Mouse (Mus musculus): Measurements from ENCODE around the gene Ostf1. TPM values are rescaled to one million over a fixed set of nuclear protein-coding genes. Genes with fewer than 3 reads are reported as not detected.
A peak's percentile ranks its signal among the peaks of the same experiment; 100 is the strongest.

Gene Ostf1
- total and polyA plus RNA-seq, 3 experiments, result 110 to 175 (median 131) TPM

DNA sequence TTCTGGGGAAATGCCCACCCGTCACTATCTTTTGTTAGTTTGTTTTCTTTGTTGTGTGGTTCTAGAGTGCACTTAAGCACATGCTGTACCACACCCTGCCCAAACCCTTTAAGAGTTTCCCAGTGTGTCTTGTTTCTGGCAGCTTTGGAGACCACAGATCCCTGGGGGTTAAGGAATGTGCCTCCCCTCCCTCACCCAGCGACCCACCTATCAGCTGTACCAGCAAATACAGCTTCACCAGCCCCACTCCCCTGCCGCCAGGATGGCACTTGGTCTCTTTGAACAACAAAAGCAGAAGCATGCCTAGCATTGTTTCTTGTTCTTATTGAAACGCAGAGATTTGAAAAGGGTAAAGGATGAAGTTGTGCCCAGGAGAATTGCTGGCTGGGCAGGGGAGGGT, 41.5 kb upstream of the Ostf1 start:
- no peaks in the 10 kb centered on the region for H3K27me3 ChIP-seq (replicated peaks)
- peaks cover 7 to 43% of the 10 kb centered on the region in 2 experiments; a peak in 3 of 4 replicates for H3K4me1 ChIP-seq (ENCODE audit: control insufficient read depth in 1 of 2, insufficient read depth in 2 of 2)
- H3K79me2 ChIP-seq (replicated peaks; ENCODE audit: control insufficient read depth, extremely low read depth, insufficient read depth, poor library complexity, severe bottlenecking), result peaks cover 52% of the 10 kb centered on the region
- H3K9ac ChIP-seq (ENCODE audit: insufficient read depth, low read depth), result peak overlapping the region; percentile 93; the same call in 1 of the 2 replicates
- no peaks in the 10 kb centered on the region for H3K9me3 ChIP-seq (replicated peaks; ENCODE audit: low read length)
- peak overlapping the region; percentile 100 for H3K4me2 ChIP-seq (ENCODE audit: insufficient read depth, low read depth, poor library complexity, severe bottlenecking)
- dilution Hi-C loops (cut with MboI; ENCODE audit: extremely low pct_ligation_motif_present, extremely low pct_unique_long_range_greater_than_20kb, low sequenced_read_pairs), result no loop called here
- TF ChIP-seq SIN3A (IDR thresholded peaks at IDR 0.05; ENCODE audit: low read length), result no peak
- no peak for TF ChIP-seq TCF12 (IDR thresholded peaks at IDR 0.05; ENCODE audit: low read depth, low read length)
- no peak for TF ChIP-seq RAD21 (IDR thresholded peaks at IDR 0.05; ENCODE audit: low read depth, low read length)
- no peak for TF ChIP-seq KAT2A (IDR thresholded peaks at IDR 0.05; ENCODE audit: insufficient replicate concordance, low read length)
- TF ChIP-seq POLR2AphosphoS2 (IDR thresholded peaks at IDR 0.05; ENCODE audit: low read depth, low read length), result no peak
- TF ChIP-seq ZC3H11A (IDR thresholded peaks at IDR 0.05; ENCODE audit: low read depth, low read length), result no peak
- TF ChIP-seq TBP (conservative IDR thresholded peaks at IDR 0.05; ENCODE audit: low read depth, low read length), result no peak
- no peak for TF ChIP-seq IRF4 (IDR thresholded peaks at IDR 0.05; ENCODE audit: low read depth, low read length)
- no peak for TF ChIP-seq NELFE (IDR thresholded peaks at IDR 0.05; ENCODE audit: low read depth, low read length)
- no peak for TF ChIP-seq HCFC1 (IDR thresholded peaks at IDR 0.05; ENCODE audit: low read depth, low read length)
- no peak for TF ChIP-seq PAX5 (IDR thresholded peaks at IDR 0.05; ENCODE audit: low read length)
- DNase-seq (ENCODE audit: extremely low read depth), result no peak
- H3K36me3 ChIP-seq (replicated peaks in 1 of 2; ENCODE audit: control insufficient read depth in 1 of 2, insufficient read depth in 1 of 2, low read length in 1 of 2), result peaks cover 4 to 24% of the 10 kb centered on the region in 2 experiments
- H3K27ac ChIP-seq (ENCODE audit: insufficient read depth, low read depth), result no peak overlapping the region
- in situ Hi-C loops (cut with MboI; ENCODE audit: low pct_ligation_motif_present, low pct_unique_long_range_greater_than_20kb, low sequenced_read_pairs), result no loop called here
- H3K4me3 ChIP-seq (replicated peaks in 1 of 3; ENCODE audit: low read depth in 2 of 3, low read length in 2 of 3, poor library complexity in 1 of 3), result peak overlapping the region; percentile 61 to 99 (median 93)

DNA sequence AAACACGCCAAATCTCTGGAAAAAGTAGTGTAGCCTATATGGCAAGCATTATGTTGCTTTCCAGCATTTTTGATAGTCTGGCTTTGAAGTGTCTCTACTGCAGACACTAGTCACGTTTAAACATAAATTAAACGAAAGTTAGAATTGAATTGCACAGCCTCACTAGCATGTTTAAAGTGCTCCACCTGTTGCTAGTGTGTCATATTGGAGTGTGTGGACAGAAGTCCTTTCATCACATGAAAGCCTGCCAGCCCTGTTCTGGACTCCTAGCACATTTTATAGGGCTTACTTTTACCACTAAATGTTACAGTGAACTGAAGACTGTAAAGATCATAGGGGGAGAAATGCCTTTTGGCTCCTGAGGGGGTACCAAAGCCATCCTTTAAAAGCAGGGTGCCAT, 40.9 kb upstream of the Ostf1 start:
- Histone ChIP-seq H3K4me1 (ENCODE audit: control insufficient read depth in 1 of 2, insufficient read depth in 2 of 2) (peaks cover 7 to 43% of the 10 kb centered on the region in 2 experiments; a peak in 3 of 4 replicates), H3K27ac (ENCODE audit: insufficient read depth, low read depth) (no peak overlapping the region), H3K9ac (ENCODE audit: insufficient read depth, low read depth) (peak overlapping the region; percentile 93), H3K9me3 (replicated peaks; ENCODE audit: low read length) (no peaks in the 10 kb centered on the region), H3K79me2 (replicated peaks; ENCODE audit: control insufficient read depth, extremely low read depth, insufficient read depth, poor library complexity, severe bottlenecking) (peaks cover 52% of the 10 kb centered on the region), H3K4me3 (replicated peaks in 1 of 3; ENCODE audit: low read depth in 2 of 3, low read length in 2 of 3, poor library complexity in 1 of 3) (peak overlapping the region; percentile 61 to 99 (median 93)), H3K4me2 (ENCODE audit: insufficient read depth, low read depth, poor library complexity, severe bottlenecking) (peak overlapping the region; percentile 100), H3K27me3 (replicated peaks) (no peaks in the 10 kb centered on the region), H3K36me3 (replicated peaks in 1 of 2; ENCODE audit: control insufficient read depth in 1 of 2, insufficient read depth in 1 of 2, low read length in 1 of 2) (peaks cover 4 to 21% of the 10 kb centered on the region in 2 experiments)
- no peak for DNase-seq (ENCODE audit: extremely low read depth)
- in situ Hi-C loops (cut with MboI; ENCODE audit: low pct_ligation_motif_present, low pct_unique_long_range_greater_than_20kb, low sequenced_read_pairs), result no loop called here
- dilution Hi-C loops (cut with MboI; ENCODE audit: extremely low pct_ligation_motif_present, extremely low pct_unique_long_range_greater_than_20kb, low sequenced_read_pairs), result no loop called here
- TF ChIP-seq POLR2AphosphoS2 (IDR thresholded peaks at IDR 0.05; ENCODE audit: low read depth, low read length) (no peak), PAX5 (IDR thresholded peaks at IDR 0.05; ENCODE audit: low read length) (no peak), UBTF (IDR thresholded peaks at IDR 0.05; ENCODE audit: low read depth, low read length) (no peak), TCF12 (IDR thresholded peaks at IDR 0.05; ENCODE audit: low read depth, low read length) (no peak), E2F4 (IDR thresholded peaks at IDR 0.05; ENCODE audit: insufficient replicate concordance, low read depth, low read length) (no peak), NRF1 (IDR thresholded peaks at IDR 0.05; ENCODE audit: low read depth, low read length) (no peak), MAZ (IDR thresholded peaks at IDR 0.05; ENCODE audit: low read depth, low read length) (no peak), ZKSCAN1 (IDR thresholded peaks at IDR 0.05; ENCODE audit: borderline replicate concordance, low read depth, low read length) (no peak), CHD1 (IDR thresholded peaks at IDR 0.05; ENCODE audit: low read depth, low read length) (no peak), RCOR1 (conservative IDR thresholded peaks at IDR 0.05; ENCODE audit: low read depth, low read length) (no peak), ZNF384 (IDR thresholded peaks at IDR 0.05; ENCODE audit: low read depth, low read length) (no peak), ETS1 (conservative IDR thresholded peaks at IDR 0.05; ENCODE audit: low read depth, low read length) (no peak), BHLHE40 (IDR thresholded peaks at IDR 0.05; ENCODE audit: low read depth, low read length) (peak; percentile 71), SIN3A (IDR thresholded peaks at IDR 0.05; ENCODE audit: low read length) (no peak), JUN (IDR thresholded peaks at IDR 0.05; ENCODE audit: insufficient read depth, low read depth, low read length) (no peak), JUND (conservative IDR thresholded peaks at IDR 0.05; ENCODE audit: low read depth, low read length) (no peak), SMC3 (IDR thresholded peaks at IDR 0.05; ENCODE audit: low read depth, low read length) (0 out of 2 replicates have a peak, but pooled peaks have one; percentile 5), ZMIZ1 (IDR thresholded peaks at IDR 0.05; ENCODE audit: low read depth, low read length) (no peak), MYC (IDR thresholded peaks at IDR 0.05; ENCODE audit: low read depth, low read length) (no peak), USF2 (conservative IDR thresholded peaks at IDR 0.05; ENCODE audit: low read depth, low read length) (no peak), KAT2A (IDR thresholded peaks at IDR 0.05; ENCODE audit: insufficient replicate concordance, low read length) (no peak), ELF1 (IDR thresholded peaks at IDR 0.05; ENCODE audit: low read depth, low read length) (no peak), MAX (IDR thresholded peaks at IDR 0.05; ENCODE audit: low read length) (no peak), NELFE (IDR thresholded peaks at IDR 0.05; ENCODE audit: low read depth, low read length) (no peak), CHD2 (IDR thresholded peaks at IDR 0.05; ENCODE audit: low read length) (no peak), POLR2A (IDR thresholded peaks at IDR 0.05; ENCODE audit: low read depth, low read length) (no peak), CTCF (conservative IDR thresholded peaks at IDR 0.05 in 1 of 2, IDR thresholded peaks at IDR 0.05 in 1 of 2; ENCODE audit: low read depth in 2 of 2, low read length in 2 of 2) (peak in 1 of 2 experiments; percentile 19; a peak in 1 of 4 replicates), MXI1 (IDR thresholded peaks at IDR 0.05; ENCODE audit: low read depth, low read length) (no peak), RAD21 (IDR thresholded peaks at IDR 0.05; ENCODE audit: low read depth, low read length) (peak; percentile 6)

Measured in CH12.LX (cell line).